Mouse (Mus musculus) urinary bladder, postnatal 36 days (tissue): ENCODE measurements around the gene Gm37240.

ENCODE experiments used
- DNase-seq, 2 experiments: peaks; one replicate each; pipeline ENCODE4 v3.0.0; 2022; ENCODE audit warnings: low spot score in 2 of 2, mixed read lengths in 1 of 2

Gm37240 gene

GRCm38 (mm10) chr3:85749348-85749747, 138.0 kb downstream of the Gm37240 start:
- DNase-seq: no peak

DNA sequence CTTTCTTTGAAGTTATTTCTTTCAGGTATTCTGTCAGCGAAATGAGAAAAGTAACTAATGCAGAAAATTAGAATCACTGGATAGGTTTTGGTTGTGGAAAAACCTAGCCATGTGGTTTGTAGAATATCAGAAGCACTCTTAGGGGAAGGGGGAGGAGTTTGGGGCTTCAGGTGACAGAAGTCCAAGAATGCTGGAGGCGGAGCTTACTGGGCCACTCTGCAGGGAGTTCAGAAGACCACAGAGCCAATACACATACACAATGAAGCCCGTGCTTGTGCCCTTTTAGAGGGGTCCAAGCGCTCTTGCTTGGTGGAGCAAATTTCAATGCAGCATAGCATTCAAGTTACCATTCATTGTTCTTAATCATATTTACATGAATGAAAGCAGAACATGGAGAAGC, 138.5 kb downstream of the Gm37240 start:
- no peak for DNase-seq

- no peak for DNase-seq
Measured at GRCm38 (mm10) chr3:85746116-85746515, 141.2 kb downstream of the Gm37240 start.

DNA sequence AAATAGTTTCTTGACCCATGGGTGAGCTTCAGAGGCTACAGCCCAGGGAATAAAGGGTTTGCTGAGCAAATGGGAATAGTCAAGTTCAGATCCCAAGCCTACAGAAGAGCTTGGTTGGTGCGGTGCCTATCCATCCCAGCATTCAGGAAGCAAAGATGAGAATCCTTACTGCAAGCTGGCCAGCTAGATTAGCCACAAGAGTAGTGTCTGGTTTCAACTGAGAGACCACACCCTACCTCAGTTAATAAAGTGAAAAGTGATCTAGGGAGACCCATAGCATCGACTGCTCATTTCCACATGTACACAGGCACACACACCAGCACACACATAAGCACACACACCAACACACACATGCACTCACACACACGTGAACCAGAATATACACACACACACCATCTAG, 145.6 kb downstream of the Gm37240 start:
- no peak for DNase-seq

GRCm38 (mm10) chr3:85738591-85738990, 148.7 kb downstream of the Gm37240 start:
- no peak for DNase-seq

DNA sequence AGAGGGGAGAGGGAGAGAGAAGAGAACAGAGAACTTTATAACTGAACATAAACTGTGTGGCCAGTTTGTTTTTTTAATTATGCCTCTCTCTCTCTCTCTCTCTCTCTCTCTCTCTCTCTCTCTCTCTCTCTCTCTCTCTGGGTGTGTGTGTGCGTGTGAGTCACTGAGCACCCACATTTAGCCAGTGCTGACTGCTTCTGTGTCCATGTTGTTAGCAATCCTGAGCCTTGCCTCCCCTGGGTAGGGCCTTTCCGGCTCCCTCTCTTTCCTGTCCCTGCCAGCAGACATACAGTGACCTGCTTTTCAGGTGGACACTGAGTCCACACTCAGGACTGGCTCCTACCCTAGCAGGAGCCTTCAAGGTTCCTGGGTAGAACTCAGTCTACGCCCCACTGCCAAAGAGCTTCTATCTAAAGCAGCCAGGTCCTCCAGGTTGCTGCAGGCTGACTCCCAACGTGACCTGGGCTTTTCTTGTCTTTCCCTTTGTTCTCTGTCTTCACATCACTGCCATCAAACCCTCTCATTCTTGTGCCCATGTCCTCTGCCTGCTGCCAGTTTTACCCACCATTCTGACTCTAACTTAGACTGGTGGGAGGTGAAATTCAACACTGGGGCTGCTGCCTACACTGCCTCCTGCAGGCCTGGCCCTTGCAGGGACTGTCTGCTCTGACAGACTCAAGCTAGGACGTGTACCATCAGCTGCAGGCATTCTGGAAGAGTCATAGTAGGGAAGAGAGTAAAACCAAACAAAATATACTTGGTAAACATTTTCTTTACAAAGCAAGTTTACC, 153.2 kb downstream of the Gm37240 start:
- DNase-seq: no peak

DNA sequence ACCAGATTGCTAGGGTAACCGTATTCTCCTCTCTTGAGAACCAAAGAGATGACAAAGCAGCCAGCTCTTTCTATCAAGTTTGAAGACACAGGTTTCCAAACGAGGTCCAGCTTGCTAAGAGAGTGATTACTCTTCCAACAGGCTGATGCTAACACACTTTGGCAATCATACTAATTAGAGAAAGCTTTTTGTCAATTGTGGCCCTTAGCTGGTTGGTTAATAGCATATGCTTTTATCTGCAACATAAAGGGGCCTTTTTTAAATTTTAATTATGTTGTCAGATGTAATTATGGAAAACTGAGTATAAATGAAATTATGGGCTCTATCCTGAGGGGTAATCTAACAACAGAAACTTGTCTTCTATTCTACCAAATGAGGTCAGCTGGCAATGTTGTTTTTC, 160.1 kb downstream of the Gm37240 start:
- no peak for DNase-seq

GRCm38 (mm10) chr3:85725971-85726370, 161.3 kb downstream of the Gm37240 start:
- DNase-seq: no peak

GRCm38 (mm10) chr3:85725110-85725509, 162.2 kb downstream of the Gm37240 start:
- no peak for DNase-seq

GRCm38 (mm10) chr3:85722581-85722980, 164.7 kb downstream of the Gm37240 start:
- no peak for DNase-seq

DNA sequence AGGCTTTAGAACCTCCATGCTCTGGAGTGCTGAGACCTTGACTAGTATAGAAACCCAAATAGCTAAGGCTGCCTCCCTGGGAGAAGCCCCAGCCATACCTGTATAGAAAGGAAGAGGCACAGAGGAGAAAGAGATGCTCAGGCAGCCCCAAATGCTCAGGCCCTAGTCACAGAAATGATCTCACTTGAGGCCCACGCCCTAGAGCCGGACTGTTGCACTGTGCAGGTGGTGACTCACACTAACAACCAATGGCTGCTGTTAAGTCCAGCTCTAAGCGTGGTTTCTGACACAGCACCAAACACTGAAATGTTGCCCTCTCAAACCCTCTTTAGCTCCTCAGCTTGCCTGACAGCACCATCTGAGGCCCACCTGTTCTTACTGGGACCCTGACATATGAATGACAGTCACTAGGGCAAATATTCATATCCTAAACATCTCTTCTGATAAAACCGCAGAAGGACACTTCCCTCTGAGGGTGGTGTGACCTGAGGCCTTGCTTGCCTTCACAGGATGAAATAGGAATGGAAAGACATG, 171.5 kb downstream of the Gm37240 start:
- no peak for DNase-seq

GRCm38 (mm10) chr3:85713936-85714709, 173.2 kb downstream of the Gm37240 start:
- DNase-seq: no peak

DNA sequence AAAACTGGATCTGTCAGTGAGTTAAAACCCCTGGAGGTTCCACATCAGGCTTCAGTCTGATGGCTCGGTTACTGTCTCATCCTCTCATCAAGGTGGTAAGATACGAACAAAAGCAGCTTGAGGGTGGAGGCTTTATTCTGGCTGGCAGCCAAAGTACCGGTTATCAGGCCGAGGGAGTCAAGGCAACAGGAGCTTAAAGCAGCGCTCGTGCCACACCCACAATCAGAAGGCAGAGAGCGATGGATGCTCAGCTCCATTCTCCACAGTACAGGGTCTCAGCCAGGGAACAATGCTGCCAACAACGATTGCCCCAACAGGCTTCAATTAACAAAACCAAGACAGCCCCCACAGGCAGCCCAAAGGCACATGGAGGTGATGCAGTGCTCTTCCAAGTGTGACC, 176.6 kb downstream of the Gm37240 start:
- DNase-seq: no peak

DNA sequence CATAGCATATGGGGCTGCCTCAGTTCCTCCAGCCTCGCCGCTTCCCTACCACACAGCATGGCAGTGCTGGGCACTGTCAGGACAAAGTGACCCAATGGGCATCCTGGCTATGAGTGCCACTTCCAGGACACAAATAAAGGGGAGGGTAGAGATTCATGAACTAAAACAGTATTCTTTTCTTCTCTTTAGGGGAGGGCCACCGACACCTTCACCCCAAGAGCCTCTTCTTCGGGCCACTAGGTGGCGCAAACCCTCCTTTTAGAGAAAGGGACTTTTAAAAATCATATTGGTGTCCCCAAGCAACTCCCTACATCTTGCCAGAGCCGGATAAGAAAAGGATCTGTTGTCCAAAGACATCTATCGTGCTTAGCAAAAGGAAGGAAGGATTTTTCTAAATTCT, 179.9 kb downstream of the Gm37240 start:
- DNase-seq: peak; percentile 36 to 38

DNA sequence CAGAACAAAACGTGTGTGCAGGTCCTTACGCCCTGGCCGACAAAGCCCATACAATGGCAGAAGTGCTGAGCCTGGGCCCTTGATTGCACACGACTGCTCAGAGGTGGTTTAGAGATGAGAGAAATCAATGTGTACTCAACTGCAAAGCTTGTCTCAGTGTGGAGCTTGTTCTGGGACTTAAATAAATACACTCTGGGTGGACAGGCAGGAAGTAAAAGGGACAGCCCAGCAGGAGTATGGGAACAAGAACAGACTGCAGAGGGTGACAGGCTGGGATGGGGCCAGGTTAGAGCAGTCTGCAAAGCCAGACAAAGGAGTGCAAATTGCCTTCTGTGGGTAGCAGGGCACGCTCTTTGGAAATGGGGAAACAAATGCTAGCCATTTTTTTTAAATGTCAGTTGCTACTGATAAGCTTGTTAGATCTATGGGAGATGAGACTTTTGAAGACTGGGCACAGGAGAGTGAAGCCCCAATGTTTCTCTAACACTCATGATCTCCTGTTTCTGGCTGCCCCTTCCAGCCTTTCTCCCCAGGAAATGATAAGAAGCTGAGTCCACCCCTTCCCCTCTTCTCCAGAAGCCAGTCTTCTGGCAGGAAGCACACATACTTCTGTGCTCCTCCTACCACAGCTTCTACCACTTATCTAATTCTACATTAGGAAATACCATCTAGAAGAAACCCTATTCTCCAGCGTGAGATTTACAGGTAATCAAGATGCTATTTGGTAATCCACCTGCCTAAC, 184.0 kb downstream of the Gm37240 start:
- DNase-seq: no peak

DNA sequence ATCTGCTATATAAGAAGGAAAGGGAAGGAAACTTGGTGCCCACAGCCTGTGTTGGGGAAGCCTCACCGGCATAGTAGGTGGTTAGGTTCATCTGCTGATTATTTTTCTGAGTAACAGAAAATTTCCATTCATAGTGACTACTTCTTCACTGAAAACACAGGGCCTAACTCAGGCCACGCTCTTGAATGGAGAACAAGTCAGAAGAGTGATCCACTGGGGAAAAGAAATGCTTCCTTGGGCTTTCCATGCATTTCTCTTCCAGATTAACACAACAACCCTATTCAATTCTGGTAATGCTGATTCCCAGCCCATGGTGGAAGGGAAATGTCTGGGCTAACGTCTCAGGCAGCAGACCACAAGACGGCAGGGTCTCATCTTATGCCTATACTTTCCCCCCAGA, 188.8 kb downstream of the Gm37240 start:
- DNase-seq: no peak

DNA sequence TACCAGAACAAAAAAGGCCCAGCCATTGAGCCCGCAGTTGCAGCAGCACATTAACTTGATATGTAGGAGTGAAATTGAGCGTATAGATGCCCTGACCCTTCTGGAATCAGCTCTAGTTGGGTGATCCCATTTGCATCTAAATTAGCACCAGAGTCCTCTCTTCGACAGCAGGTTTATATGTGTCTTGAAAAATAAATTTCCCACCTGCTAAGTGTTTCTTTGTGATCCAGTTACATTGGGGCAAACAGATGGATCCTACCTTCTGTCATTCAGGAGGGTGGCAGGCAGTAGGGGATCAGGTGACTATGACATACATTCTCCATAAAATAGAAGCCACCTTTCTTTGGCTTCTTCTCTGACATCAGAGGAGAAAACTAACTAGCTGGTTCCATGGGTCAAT, 192.3 kb downstream of the Gm37240 start:
- no peak for DNase-seq

- DNase-seq: no peak
Measured at GRCm38 (mm10) chr3:85693013-85693412, 194.3 kb downstream of the Gm37240 start.

GRCm38 (mm10) chr3:85691134-85691533, 196.2 kb downstream of the Gm37240 start:
- DNase-seq: no peak

- DNase-seq: no peak
Measured at GRCm38 (mm10) chr3:85688341-85688740, 199.0 kb downstream of the Gm37240 start.

DNA sequence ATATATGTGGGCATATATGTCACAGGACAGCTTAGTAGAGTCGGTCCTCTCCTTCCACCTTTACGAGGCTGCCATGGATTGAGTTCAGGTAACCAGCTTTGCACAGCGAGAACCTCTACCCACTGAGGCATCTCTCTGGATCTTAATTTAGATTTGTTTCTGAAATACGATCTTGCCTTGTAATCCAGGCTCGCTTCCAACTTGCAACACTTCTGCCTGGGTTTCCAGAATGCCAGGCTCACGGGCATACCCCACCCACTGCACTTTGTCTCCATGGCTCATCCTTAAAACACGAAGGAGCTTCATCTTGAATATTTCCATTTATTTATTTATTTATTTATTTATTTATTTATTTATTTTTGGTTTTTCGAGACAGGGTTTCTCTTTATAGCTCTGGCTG, 202.0 kb downstream of the Gm37240 start:
- DNase-seq: no peak

DNA sequence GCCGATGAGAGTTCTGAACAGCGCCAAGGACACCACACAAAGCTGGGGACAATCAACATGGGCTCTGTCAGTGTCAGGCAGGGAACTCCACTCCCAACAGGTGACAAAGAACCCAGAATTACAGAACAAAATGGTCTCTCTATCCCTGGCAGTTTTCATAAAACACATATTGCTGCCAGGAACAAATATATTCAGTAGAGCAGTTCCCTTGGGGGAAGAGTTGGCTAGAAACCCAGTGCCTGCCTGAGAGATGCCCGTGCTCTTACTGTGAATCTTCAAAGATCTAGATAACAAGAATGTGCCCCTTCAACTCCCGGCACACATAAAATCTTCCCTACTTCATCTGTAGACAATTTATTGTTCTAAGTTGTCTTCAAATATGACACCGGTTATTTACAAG, 203.7 kb downstream of the Gm37240 start:
- DNase-seq: no peak
